Mouse (Mus musculus): ENCODE results near the gene Myof.

GRCm38 (mm10) chr19:38032993-38033734 is 10.2 kb downstream of the Myof start:
- TF ChIP-seq CTCF (IDR thresholded peaks at IDR 0.05; ENCODE audit: low read depth, low read length), result no peak
- TF ChIP-seq POLR2A (IDR thresholded peaks at IDR 0.05; ENCODE audit: extremely low read depth, insufficient read depth, low read length), result no peak

All from liver, adult 2 months (tissue).